Mouse (Mus musculus) stomach, postnatal 0 days (tissue): ENCODE results near the gene Ffar1. TPM values are rescaled to one million over a fixed set of nuclear protein-coding genes. Genes with fewer than 3 reads are reported as not detected.

Experiments used
- ATAC-seq: fragments of 200-750 bp; cut with Nextera tagmentation; 2 replicates; pipeline ENCODE4 v1.8.0; 2017; ENCODE audit not compliant: low FRiP score, low TSS enrichment
- DNase-seq: peaks from one replicate; pipeline ENCODE4 v3.0.0-alpha.2; 2016; ENCODE audit warnings: low spot score
- H3K27ac ChIP-seq: fragments of 300-500 bp; sonication (generic); replicated peaks from 2 replicates; pipeline ENCODE4 v1.5.1; 2014; ENCODE audit warnings: mild to moderate bottlenecking, control low read depth
- H3K27me3 ChIP-seq: fragments of 300-500 bp; sonication (generic); 2 replicates; pipeline ENCODE4 v1.6.1; 2014; ENCODE audit warnings: low read length; ENCODE audit not compliant: control insufficient read depth, insufficient read depth
- H3K36me3 ChIP-seq: fragments of 300-500 bp; sonication (generic); 2 replicates; pipeline ENCODE4 v1.6.1; 2014; ENCODE audit warnings: low read length, mixed read lengths; ENCODE audit not compliant: control insufficient read depth, insufficient read depth
- H3K4me1 ChIP-seq: fragments of 300-500 bp; sonication (generic); replicated peaks from 2 replicates; pipeline ENCODE4 v1.6.1; 2014; ENCODE audit warnings: antibody characterized with exemption; ENCODE audit not compliant: control insufficient read depth, insufficient read depth
- H3K4me2 ChIP-seq: fragments of 300-500 bp; sonication (generic); replicated peaks from 2 replicates; pipeline ENCODE4 v1.6.1; 2014; ENCODE audit warnings: low read depth, mild to moderate bottlenecking, control low read depth, moderate library complexity
- H3K4me3 ChIP-seq: fragments of 300-500 bp; sonication (generic); 2 replicates; pipeline ENCODE4 v1.5.1; 2014; ENCODE audit warnings: low read depth, low read length, control low read depth
- H3K9ac ChIP-seq: fragments of 300-500 bp; sonication (generic); 2 replicates; pipeline ENCODE4 v1.6.1; 2014; ENCODE audit warnings: mild to moderate bottlenecking, low read length, control low read depth, mixed read lengths
- H3K9me3 ChIP-seq: fragments of 300-500 bp; sonication (generic); 2 replicates; pipeline ENCODE4 v1.6.1; 2016; ENCODE audit warnings: low read length; ENCODE audit not compliant: control insufficient read depth
- CTCF ChIP-seq: IDR thresholded peaks from 2 replicates; pipeline ENCODE4 v1.5.1; 2016; ENCODE audit warnings: antibody characterized with exemption, low read depth, mild to moderate bottlenecking, moderate library complexity
- EP300 ChIP-seq: optimal IDR thresholded peaks from 2 replicates; pipeline ENCODE3; 2016; ENCODE audit warnings: antibody characterized with exemption
- WGBS: fragments of 180-500 bp; shearing (Covaris S2); extraction: QIAGEN DNeasy Blood & Tissue Kit; methylation state at CpG from one replicate; pipeline ENCODE4 v1.1.7; 2014; 5-methylcytosine and 5-hydroxymethylcytosine counted together
- polyA plus RNA-seq: library from polyadenylated mRNA; unstranded; fragments of >200 nt; fragmentation: Nextera tagmentation; extraction: Ambion mirVana; gene quantifications from 2 replicates; pipeline ENCODE4 v1.2.1, GENCODE M21; 2015

Gene Ffar1
- polyA plus RNA-seq, 1 experiment from 2014 or later, result 0.04 TPM

DNA sequence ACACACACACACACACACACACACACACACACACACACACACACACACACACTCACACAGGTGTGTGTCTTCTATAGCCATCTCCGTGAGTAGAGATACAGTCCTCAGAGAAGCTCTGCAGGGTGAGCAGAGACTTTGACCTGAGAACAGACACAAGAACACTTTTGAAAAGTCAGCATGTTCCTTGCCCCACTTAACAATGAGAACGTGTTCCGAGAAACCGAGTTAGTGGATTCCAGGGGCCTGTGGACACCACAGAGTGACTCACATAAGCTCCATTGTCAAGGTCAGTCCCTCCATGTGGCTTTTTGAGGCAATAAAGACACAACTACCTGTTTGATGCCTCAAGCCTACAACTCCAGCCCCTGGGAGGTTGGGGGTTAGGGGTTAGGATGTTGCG, 14.0 kb downstream of the Ffar1 start:
- H3K27me3 ChIP-seq, result no peaks in the 10 kb centered on the region
- WGBS, result 58% methylated on average over 5 of the region's 5 CpGs
- H3K9ac ChIP-seq, result no peak overlapping the region
- H3K4me3 ChIP-seq, result no peak overlapping the region
- no peak overlapping the region for H3K27ac ChIP-seq
- ATAC-seq, result no peak
- no peaks in the 10 kb centered on the region for H3K9me3 ChIP-seq
- H3K4me2 ChIP-seq, result no peak overlapping the region
- H3K36me3 ChIP-seq, result no peaks in the 10 kb centered on the region
- H3K4me1 ChIP-seq, result no peaks in the 10 kb centered on the region
- DNase-seq, result no peak
- TF ChIP-seq EP300 (no peak), CTCF (no peak)

DNA sequence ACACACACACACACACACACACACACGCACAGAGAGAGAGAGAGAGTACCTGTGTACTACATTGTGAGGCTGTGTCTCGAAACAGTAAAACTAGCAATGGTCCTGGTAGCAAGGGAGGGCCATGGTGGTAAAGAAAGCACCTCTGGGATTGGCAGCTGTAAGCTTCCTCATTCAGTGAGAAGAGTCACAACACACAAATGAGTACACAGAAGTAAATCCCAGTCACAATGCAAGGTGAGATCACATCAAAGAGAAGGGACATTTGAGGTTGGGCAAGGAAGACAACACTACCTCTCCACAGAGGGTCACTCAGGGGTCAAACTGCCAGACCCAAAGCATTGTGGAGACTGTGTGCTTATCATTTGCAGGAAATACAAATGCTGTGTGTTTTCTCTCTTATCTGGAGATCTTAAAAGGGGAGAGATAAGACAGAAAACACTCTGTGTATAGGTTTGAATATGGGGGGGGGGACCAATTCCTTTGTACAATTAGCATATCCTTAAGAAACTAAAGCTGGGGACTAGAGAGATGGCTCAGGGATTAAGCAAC, 14.8 kb downstream of the Ffar1 start:
- H3K4me1 ChIP-seq, result no peaks in the 10 kb centered on the region
- no peak overlapping the region for H3K4me2 ChIP-seq
- no peak for TF ChIP-seq CTCF
- no peak for TF ChIP-seq EP300
- no peak overlapping the region for H3K4me3 ChIP-seq
- no peak for ATAC-seq
- H3K27me3 ChIP-seq, result no peaks in the 10 kb centered on the region
- H3K9ac ChIP-seq, result no peak overlapping the region
- H3K27ac ChIP-seq, result no peak overlapping the region
- H3K9me3 ChIP-seq, result no peaks in the 10 kb centered on the region
- no peaks in the 10 kb centered on the region for H3K36me3 ChIP-seq
- no peak for DNase-seq
- 50% methylated on average over 2 of the region's 2 CpGs for WGBS

DNA sequence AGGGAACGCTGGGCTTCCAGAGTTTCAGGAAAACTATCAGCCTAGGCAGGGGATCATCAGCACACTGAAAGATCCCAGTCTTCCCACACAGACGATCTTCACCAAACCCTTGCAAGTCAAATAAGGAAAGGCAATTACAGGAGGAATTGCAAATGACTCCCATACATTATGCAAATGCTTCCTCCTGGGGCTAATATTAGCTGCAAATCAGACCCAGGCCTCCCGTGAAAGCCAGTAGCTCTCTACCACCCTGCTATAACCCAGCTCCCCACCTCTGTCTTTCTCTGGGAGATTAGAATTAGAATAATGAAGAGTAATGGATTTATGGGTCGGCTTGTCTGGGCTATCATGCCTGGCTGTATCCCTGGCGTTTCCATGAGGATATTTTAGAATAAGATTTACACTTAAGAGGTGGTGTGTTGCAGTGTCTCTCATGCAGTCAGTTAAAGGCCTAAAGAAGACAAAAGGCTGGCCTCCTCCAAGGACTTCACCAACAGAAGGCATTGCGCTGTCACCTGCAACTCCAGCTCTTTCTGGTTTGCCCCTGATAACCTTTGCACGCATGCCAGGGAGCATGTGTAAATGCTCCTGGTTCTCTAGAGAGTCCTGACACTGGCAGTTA, 16.6 kb downstream of the Ffar1 start:
- H3K27ac ChIP-seq, result no peak overlapping the region
- no peak overlapping the region for H3K9ac ChIP-seq
- H3K9me3 ChIP-seq, result no peaks in the 10 kb centered on the region
- no peak for TF ChIP-seq CTCF
- no peak for TF ChIP-seq EP300
- no peaks in the 10 kb centered on the region for H3K27me3 ChIP-seq
- H3K4me1 ChIP-seq, result no peaks in the 10 kb centered on the region
- no peak overlapping the region for H3K4me3 ChIP-seq
- 39% methylated on average over 7 of the region's 7 CpGs for WGBS
- ATAC-seq, result no peak
- H3K4me2 ChIP-seq, result no peak overlapping the region
- H3K36me3 ChIP-seq, result no peaks in the 10 kb centered on the region
- DNase-seq, result no peak

DNA sequence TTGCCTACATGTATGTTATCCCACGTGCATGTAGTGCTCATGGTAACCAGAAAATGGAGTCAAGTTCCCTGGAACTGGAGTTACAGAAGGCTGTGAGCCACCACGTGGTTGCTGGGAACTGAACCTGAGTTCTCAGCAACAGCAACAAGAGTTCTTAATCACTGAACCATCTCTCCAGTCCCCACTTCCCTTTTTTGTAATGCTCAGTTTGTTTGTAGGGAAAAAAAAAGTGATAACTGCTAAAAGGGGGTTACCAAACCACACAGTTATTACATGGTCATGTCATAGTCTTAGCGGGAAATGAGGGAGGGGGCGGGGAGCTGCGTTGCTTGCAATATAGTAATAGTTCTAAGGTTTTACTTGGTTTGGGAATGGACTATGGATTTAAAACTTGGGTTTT, 19.3 kb downstream of the Ffar1 start:
- H3K4me1 ChIP-seq, result no peaks in the 10 kb centered on the region
- ATAC-seq, result no peak
- TF ChIP-seq EP300 (no peak), CTCF (no peak)
- H3K27me3 ChIP-seq, result no peaks in the 10 kb centered on the region
- H3K9ac ChIP-seq, result no peak overlapping the region
- H3K27ac ChIP-seq, result no peak overlapping the region
- DNase-seq, result no peak
- H3K9me3 ChIP-seq, result no peaks in the 10 kb centered on the region
- H3K4me2 ChIP-seq, result no peak overlapping the region
- H3K36me3 ChIP-seq, result no peaks in the 10 kb centered on the region
- no peak overlapping the region for H3K4me3 ChIP-seq
- WGBS, result 82% methylated on average over 5 of the region's 5 CpGs

DNA sequence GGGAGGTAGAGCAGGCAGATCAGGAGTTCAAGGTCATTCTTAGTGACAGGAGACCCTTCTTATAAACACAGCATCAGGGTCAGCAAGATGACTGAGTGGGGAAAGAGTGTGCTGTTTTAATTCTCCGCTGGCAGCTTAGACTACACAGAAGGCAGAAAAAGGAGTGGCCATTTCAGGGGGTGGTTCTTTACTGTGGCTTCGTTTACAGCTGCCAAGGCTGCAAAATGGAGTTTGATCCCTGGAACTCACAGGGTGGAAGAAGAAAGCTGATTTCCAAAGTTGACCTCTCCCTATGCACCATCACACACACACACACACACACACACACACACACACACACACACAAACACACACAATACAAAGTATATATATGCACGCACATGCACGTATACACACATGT, 20.0 kb downstream of the Ffar1 start:
- Histone ChIP-seq H3K27ac (no peak overlapping the region), H3K4me2 (no peak overlapping the region), H3K9ac (no peak overlapping the region), H3K36me3 (no peaks in the 10 kb centered on the region), H3K4me3 (no peak overlapping the region), H3K9me3 (no peaks in the 10 kb centered on the region), H3K4me1 (no peaks in the 10 kb centered on the region), H3K27me3 (no peaks in the 10 kb centered on the region)
- DNase-seq, result no peak
- WGBS, result 60% methylated on average over 4 of the region's 4 CpGs
- no peak for ATAC-seq
- no peak for TF ChIP-seq EP300
- TF ChIP-seq CTCF, result no peak

DNA sequence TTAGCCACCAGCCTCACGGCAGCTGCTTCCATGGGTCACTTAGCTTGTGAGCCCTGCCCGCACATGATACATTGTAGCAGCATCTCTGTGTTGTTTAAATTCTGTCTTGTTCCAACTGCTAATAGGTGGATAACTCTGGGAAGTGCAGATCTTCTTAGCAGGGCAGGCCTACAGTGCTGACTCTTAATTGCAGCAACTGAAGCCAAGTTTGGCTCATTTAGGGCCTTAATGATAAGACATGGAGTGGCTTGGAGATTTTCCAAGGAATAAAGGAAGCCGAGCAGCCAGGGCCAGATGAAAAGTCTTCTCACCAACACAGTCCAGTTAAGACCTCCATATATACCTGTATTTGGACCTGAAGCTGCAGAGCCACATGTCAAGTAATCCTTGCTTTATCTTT, 21.1 kb downstream of the Ffar1 start:
- Histone ChIP-seq H3K4me3 (no peak overlapping the region), H3K27ac (no peak overlapping the region), H3K4me1 (no peaks in the 10 kb centered on the region), H3K4me2 (no peak overlapping the region), H3K27me3 (no peaks in the 10 kb centered on the region), H3K36me3 (no peaks in the 10 kb centered on the region), H3K9ac (no peak overlapping the region), H3K9me3 (no peaks in the 10 kb centered on the region)
- 60% methylated on average over 3 of the region's 3 CpGs for WGBS
- ATAC-seq, result no peak
- TF ChIP-seq EP300, result no peak
- no peak for TF ChIP-seq CTCF
- DNase-seq, result no peak
